Mouse (Mus musculus): ENCODE results near the gene Gcc1.

GRCm38 (mm10) chr6:28389038-28389437 lies 39.2 kb downstream of the Gcc1 start:
- TF ChIP-seq ZC3H11A (IDR thresholded peaks at IDR 0.05; ENCODE audit: borderline replicate concordance, low read depth, low read length) (no peak), CHD2 (IDR thresholded peaks at IDR 0.05; ENCODE audit: low read depth, low read length) (no peak), MAFK (IDR thresholded peaks at IDR 0.05; ENCODE audit: insufficient read depth, low read depth, low read length) (no peak), HCFC1 (IDR thresholded peaks at IDR 0.05; ENCODE audit: borderline replicate concordance, insufficient read depth, low read length) (no peak)

Measured in ES-E14 (cell line).